Mouse (Mus musculus): ENCODE data around the gene Kdm4b.

- no peak for TF ChIP-seq POLR2A (IDR thresholded peaks at IDR 0.05; ENCODE audit: extremely low read depth, insufficient read depth, low read length)
- TF ChIP-seq CTCF (IDR thresholded peaks at IDR 0.05; ENCODE audit: low read depth, low read length), result no peak
These were observed 33.2 kb upstream of the Kdm4b start, which contains the start of gene Plin3 for GRCm38 (mm10) chr17:56292531-56293222.

Measured in liver, adult 2 months (tissue).